Mouse (Mus musculus) cortical plate, adult 2 months (tissue): ENCODE results near the gene LTO1. TPM values are rescaled to one million over a fixed set of nuclear protein-coding genes. Genes with fewer than 3 reads are reported as not detected.

Experiments
- H3K27ac ChIP-seq: fragments of 200-500 bp; 2 replicates; pipeline ENCODE4 v1.5.1; 2012; ENCODE audit warnings: low read length, control low read depth, inconsistent platforms; ENCODE audit not compliant: insufficient read depth
- H3K4me1 ChIP-seq: fragments of 200-500 bp; 2 replicates; pipeline ENCODE4 v1.6.1; 2011; ENCODE audit warnings: low read length; ENCODE audit not compliant: control insufficient read depth, insufficient read depth
- H3K4me3 ChIP-seq: fragments of 200-500 bp; 2 replicates; pipeline ENCODE4 v1.5.1; 2011; ENCODE audit warnings: mild to moderate bottlenecking, low read length, control low read depth; ENCODE audit not compliant: insufficient read depth
- CTCF ChIP-seq: fragments of 200-500 bp; IDR thresholded peaks from 2 replicates; pipeline ENCODE4 v1.5.1; 2011; ENCODE audit warnings: mild to moderate bottlenecking, control low read depth, low read length; ENCODE audit not compliant: insufficient read depth; ENCODE audit errors: extremely low read depth
- POLR2A ChIP-seq: fragments of 200-500 bp; IDR thresholded peaks from 2 replicates; pipeline ENCODE4 v1.6.1; 2011; ENCODE audit warnings: mild to moderate bottlenecking, low read length, control low read depth; ENCODE audit not compliant: insufficient read depth; ENCODE audit errors: extremely low read depth
- polyA plus RNA-seq: library from polyadenylated mRNA; depleted of rRNA; stranded (reverse); fragments of >200 nt; gene quantifications from 2 replicates; pipeline ENCODE4 v1.2.3, GENCODE M21; 2012

LTO1 gene
- polyA plus RNA-seq, 1 experiment, result 37.6 TPM

GRCm38 (mm10) chr7:144939344-144940002, 24.6 kb downstream of the LTO1 start, which contains the start of gene Ccnd1:
Gene Ccnd1, minus strand, starts transcription at chr7:144939925.
- Histone ChIP-seq H3K4me3 (peak within 1 kb of the TSS; percentile 83), H3K4me1 (no peaks in the 10 kb centered on the region; the same call in 1 of the 2 replicates), H3K27ac (0 out of 2 replicates have a peak within 1 kb of the TSS, but pooled peaks have one; percentile 18)
- TF ChIP-seq POLR2A (peak; percentile 63; the same call in 1 of the 2 replicates), CTCF (no peak)

- H3K4me1 ChIP-seq, result no peaks in the 10 kb centered on the region; the same call in 1 of the 2 replicates
- no peak overlapping the region for H3K27ac ChIP-seq
- peak overlapping the region; percentile 83 for H3K4me3 ChIP-seq
- no peak for TF ChIP-seq POLR2A
- no peak for TF ChIP-seq CTCF
Measured at GRCm38 (mm10) chr7:144940003-144940571, 25.2 kb downstream of the LTO1 start.

GRCm38 (mm10) chr7:144940585-144940984, 25.7 kb downstream of the LTO1 start:
- Histone ChIP-seq H3K27ac (no peak overlapping the region), H3K4me3 (no peak overlapping the region), H3K4me1 (no peaks in the 10 kb centered on the region; the same call in 1 of the 2 replicates)
- TF ChIP-seq POLR2A (no peak), CTCF (no peak)

GRCm38 (mm10) chr7:144941242-144941831, 26.4 kb downstream of the LTO1 start:
- H3K4me3 ChIP-seq, result peak overlapping the region; percentile 32
- no peaks in the 10 kb centered on the region; the same call in 1 of the 2 replicates for H3K4me1 ChIP-seq
- H3K27ac ChIP-seq, result no peak overlapping the region
- no peak for TF ChIP-seq POLR2A
- TF ChIP-seq CTCF, result no peak

GRCm38 (mm10) chr7:144942071-144942743, 27.3 kb downstream of the LTO1 start:
- TF ChIP-seq POLR2A (no peak), CTCF (no peak)
- Histone ChIP-seq H3K27ac (no peak overlapping the region), H3K4me3 (no peak overlapping the region; the same call in 1 of the 2 replicates), H3K4me1 (no peaks in the 10 kb centered on the region; the same call in 1 of the 2 replicates)

GRCm38 (mm10) chr7:144942744-144943135, 27.8 kb downstream of the LTO1 start:
- H3K4me3 ChIP-seq, result 0 out of 2 replicates have a peak overlapping the region, but pooled peaks have one; percentile 3
- H3K27ac ChIP-seq, result no peak overlapping the region
- H3K4me1 ChIP-seq, result no peaks in the 10 kb centered on the region; the same call in 1 of the 2 replicates
- TF ChIP-seq CTCF (no peak), POLR2A (no peak)

- peak overlapping the region; percentile 3 for H3K4me3 ChIP-seq
- no peaks in the 10 kb centered on the region; the same call in 1 of the 2 replicates for H3K4me1 ChIP-seq
Measured at GRCm38 (mm10) chr7:144943254-144943653, 28.4 kb downstream of the LTO1 start.

GRCm38 (mm10) chr7:144958509-144959395, 43.9 kb downstream of the LTO1 start:
- TF ChIP-seq POLR2A, result no peak
- no peak for TF ChIP-seq CTCF
- H3K4me1 ChIP-seq, result no peaks in the 10 kb centered on the region
- H3K4me3 ChIP-seq, result no peak overlapping the region
- H3K27ac ChIP-seq, result no peak overlapping the region

More at GRCm38 (mm10) chr7:144943254-144943653, 28.4 kb downstream of the LTO1 start:
- TF ChIP-seq CTCF, result no peak
- no peak for TF ChIP-seq POLR2A
- no peak overlapping the region for H3K27ac ChIP-seq
